Mouse (Mus musculus) thymus, adult 2 months (tissue): ENCODE measurements around the gene Nucks1.

Experiments
- CTCF ChIP-seq: fragments of 200-500 bp; IDR thresholded peaks from 2 replicates; pipeline ENCODE4 v1.5.1; 2012; ENCODE audit warnings: mild to moderate bottlenecking, control low read depth, low read length, moderate library complexity, borderline replicate concordance; ENCODE audit not compliant: control insufficient read depth, poor library complexity, insufficient read depth; ENCODE audit errors: extremely low read depth
- POLR2A ChIP-seq: fragments of 200-500 bp; IDR thresholded peaks from 2 replicates; pipeline ENCODE4 v1.6.1; 2012; ENCODE audit warnings: mild to moderate bottlenecking, low read length, control low read depth, moderate library complexity; ENCODE audit not compliant: control insufficient read depth, poor library complexity, insufficient read depth; ENCODE audit errors: extremely low read depth

DNA sequence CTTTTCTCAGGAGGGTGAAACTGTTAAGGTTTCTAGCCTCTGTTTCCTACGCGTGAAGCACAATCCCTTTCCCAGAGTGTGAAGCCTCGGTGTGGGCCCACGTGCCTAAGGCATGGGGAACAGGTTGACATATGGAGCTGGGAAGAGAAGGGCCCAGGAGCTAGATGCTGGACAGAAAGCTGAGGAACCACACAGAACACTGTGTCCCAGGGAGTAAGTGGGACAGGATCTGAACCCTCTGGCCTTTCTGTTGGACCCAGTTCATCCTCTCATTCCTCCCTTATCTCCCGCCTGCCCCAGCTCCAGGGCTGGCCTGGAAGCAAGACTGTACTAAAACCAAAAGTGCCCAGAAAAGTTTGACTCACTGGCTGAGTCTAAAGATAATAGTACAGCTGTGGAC lies 53.8 kb downstream of the Nucks1 start:
- TF ChIP-seq POLR2A (no peak), CTCF (no peak)
